Mouse (Mus musculus): ENCODE measurements at regions not wholly inside any gene's neighbourhood (a gene's known extent, or its start where the extent isn't known, plus 50 kb on each side); places are given as distances from the start of the nearest gene placed in this dataset.

DNA sequence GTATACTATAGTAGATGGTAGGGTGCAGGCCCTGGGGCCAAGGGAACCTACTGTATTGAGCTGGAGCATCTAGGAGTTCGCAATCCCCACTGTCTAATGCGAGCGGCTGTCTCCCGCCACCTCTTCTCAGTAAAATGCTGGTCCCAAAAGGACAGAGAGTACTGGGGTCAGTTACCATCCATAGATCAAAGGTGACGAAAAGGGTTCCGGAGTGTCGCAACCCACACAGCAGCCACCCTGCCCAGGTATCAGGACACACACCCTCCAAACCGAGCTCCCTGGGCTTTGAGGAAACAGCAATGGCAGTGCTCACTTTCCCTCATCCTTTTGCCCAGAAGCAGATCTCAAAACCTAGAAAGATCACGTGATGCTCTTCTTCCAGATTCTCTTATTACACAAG is 245.2 kb downstream of the Sp3 start:
- no peak for TF ChIP-seq SMC3 (IDR thresholded peaks at IDR 0.05; ENCODE audit: low read depth, low read length)
- TF ChIP-seq ETS1 (conservative IDR thresholded peaks at IDR 0.05; ENCODE audit: low read depth, low read length): no peak
- no peak for TF ChIP-seq ZNF384 (IDR thresholded peaks at IDR 0.05; ENCODE audit: low read depth, low read length)
- TF ChIP-seq MAX (IDR thresholded peaks at IDR 0.05; ENCODE audit: low read length): no peak
